Mouse (Mus musculus): ENCODE data around the gene Aldob. TPM values are rescaled to one million over a fixed set of nuclear protein-coding genes. Genes with fewer than 3 reads are reported as not detected.

Gene Aldob
- polyA plus RNA-seq, 1 experiment from 2014 or later = 1.1 TPM

GRCm38 (mm10) chr4:49559915-49560772, 10.8 kb upstream of the Aldob start:
- Histone ChIP-seq H3K4me2 (no peak overlapping the region), H3K9ac (no peak overlapping the region), H3K4me3 (no peak overlapping the region), H3K27ac (no peak overlapping the region), H3K27me3 (no peaks in the 10 kb centered on the region), H3K9me3 (no peaks in the 10 kb centered on the region), H3K4me1 (no peaks in the 10 kb centered on the region), H3K36me3 (no peaks in the 10 kb centered on the region)
- peak; percentile 49; the same call in 1 of the 2 replicates for ATAC-seq (ENCODE audit: borderline replicate concordance, extremely low read depth, low FRiP score, low TSS enrichment)
- WGBS = 61% methylated on average over 20 of the region's 20 CpGs

- 41% methylated on average over 2 of the region's 2 CpGs for WGBS
- H3K9ac ChIP-seq = no peak overlapping the region
- H3K4me1 ChIP-seq = no peaks in the 10 kb centered on the region
- no peaks in the 10 kb centered on the region for H3K36me3 ChIP-seq
- H3K4me2 ChIP-seq = no peak overlapping the region
- H3K9me3 ChIP-seq = no peaks in the 10 kb centered on the region
- H3K4me3 ChIP-seq = no peak overlapping the region
- no peak for ATAC-seq (ENCODE audit: borderline replicate concordance, extremely low read depth, low FRiP score, low TSS enrichment)
- H3K27me3 ChIP-seq = no peaks in the 10 kb centered on the region
- H3K27ac ChIP-seq = no peak overlapping the region
Observed at GRCm38 (mm10) chr4:49558181-49558580, 8.8 kb upstream of the Aldob start.

- no peaks in the 10 kb centered on the region for H3K4me1 ChIP-seq
- WGBS = 85% methylated on average over 7 of the region's 7 CpGs
- H3K9ac ChIP-seq = no peak overlapping the region
- H3K27me3 ChIP-seq = no peaks in the 10 kb centered on the region
- no peaks in the 10 kb centered on the region for H3K36me3 ChIP-seq
- ATAC-seq (ENCODE audit: borderline replicate concordance, extremely low read depth, low FRiP score, low TSS enrichment) = no peak
- H3K27ac ChIP-seq = no peak overlapping the region
- no peaks in the 10 kb centered on the region for H3K9me3 ChIP-seq
- no peak overlapping the region for H3K4me2 ChIP-seq
- H3K4me3 ChIP-seq = no peak overlapping the region
Observed at GRCm38 (mm10) chr4:49557375-49557774, 8.0 kb upstream of the Aldob start.

GRCm38 (mm10) chr4:49553380-49553779, 4.0 kb upstream of the Aldob start:
- no peak overlapping the region for H3K4me2 ChIP-seq
- no peak overlapping the region for H3K4me3 ChIP-seq
- no peaks in the 10 kb centered on the region for H3K9me3 ChIP-seq
- H3K27ac ChIP-seq = no peak overlapping the region
- ATAC-seq (ENCODE audit: borderline replicate concordance, extremely low read depth, low FRiP score, low TSS enrichment) = no peak
- WGBS = 76% methylated on average over 5 of the region's 5 CpGs
- H3K36me3 ChIP-seq = no peaks in the 10 kb centered on the region
- H3K4me1 ChIP-seq = no peaks in the 10 kb centered on the region
- no peaks in the 10 kb centered on the region for H3K27me3 ChIP-seq
- H3K9ac ChIP-seq = no peak overlapping the region

- Histone ChIP-seq H3K4me3 (no peak overlapping the region), H3K36me3 (no peaks in the 10 kb centered on the region), H3K27me3 (no peaks in the 10 kb centered on the region), H3K4me2 (no peak overlapping the region), H3K9ac (no peak overlapping the region), H3K9me3 (no peaks in the 10 kb centered on the region), H3K4me1 (no peaks in the 10 kb centered on the region), H3K27ac (no peak overlapping the region)
- WGBS = 83% methylated on average over 7 of the region's 7 CpGs
- ATAC-seq (ENCODE audit: borderline replicate concordance, extremely low read depth, low FRiP score, low TSS enrichment) = no peak
Observed at GRCm38 (mm10) chr4:49547544-49548219, 1.7 kb downstream of the Aldob start.

- no peaks in the 10 kb centered on the region for H3K9me3 ChIP-seq
- WGBS = 59% methylated on average over 6 of the region's 6 CpGs
- no peak overlapping the region for H3K4me3 ChIP-seq
- H3K4me2 ChIP-seq = no peak overlapping the region
- no peaks in the 10 kb centered on the region for H3K4me1 ChIP-seq
- H3K27me3 ChIP-seq = no peaks in the 10 kb centered on the region
- ATAC-seq (ENCODE audit: borderline replicate concordance, extremely low read depth, low FRiP score, low TSS enrichment) = no peak
- H3K27ac ChIP-seq = no peak overlapping the region
- H3K9ac ChIP-seq = no peak overlapping the region
- H3K36me3 ChIP-seq = no peaks in the 10 kb centered on the region
Observed at GRCm38 (mm10) chr4:49546873-49547543, 2.3 kb downstream of the Aldob start.

- Histone ChIP-seq H3K4me2 (no peak overlapping the region), H3K4me3 (no peak overlapping the region), H3K27me3 (no peaks in the 10 kb centered on the region), H3K4me1 (no peaks in the 10 kb centered on the region), H3K27ac (no peak overlapping the region), H3K36me3 (no peaks in the 10 kb centered on the region), H3K9me3 (no peaks in the 10 kb centered on the region), H3K9ac (no peak overlapping the region)
- no peak for ATAC-seq (ENCODE audit: borderline replicate concordance, extremely low read depth, low FRiP score, low TSS enrichment)
- WGBS = 76% methylated on average over 2 of the region's 2 CpGs
Observed at GRCm38 (mm10) chr4:49546026-49546425, 3.3 kb downstream of the Aldob start.

- Histone ChIP-seq H3K27ac (no peak overlapping the region), H3K4me2 (no peak overlapping the region), H3K9ac (no peak overlapping the region), H3K9me3 (no peaks in the 10 kb centered on the region), H3K27me3 (no peaks in the 10 kb centered on the region), H3K4me3 (no peak overlapping the region), H3K36me3 (no peaks in the 10 kb centered on the region), H3K4me1 (no peaks in the 10 kb centered on the region)
- 74% methylated on average over 3 of the region's 3 CpGs for WGBS
- ATAC-seq (ENCODE audit: borderline replicate concordance, extremely low read depth, low FRiP score, low TSS enrichment) = no peak
Observed at GRCm38 (mm10) chr4:49540966-49541365, 8.4 kb downstream of the Aldob start.

GRCm38 (mm10) chr4:49539665-49540064, 9.7 kb downstream of the Aldob start:
- no peaks in the 10 kb centered on the region for H3K9me3 ChIP-seq
- WGBS = 35% methylated on average over 6 of the region's 6 CpGs
- H3K36me3 ChIP-seq = no peaks in the 10 kb centered on the region
- H3K27ac ChIP-seq = no peak overlapping the region
- H3K4me1 ChIP-seq = no peaks in the 10 kb centered on the region
- no peak for ATAC-seq (ENCODE audit: borderline replicate concordance, extremely low read depth, low FRiP score, low TSS enrichment)
- H3K4me3 ChIP-seq = no peak overlapping the region
- H3K9ac ChIP-seq = no peak overlapping the region
- no peak overlapping the region for H3K4me2 ChIP-seq
- H3K27me3 ChIP-seq = no peaks in the 10 kb centered on the region

- H3K9ac ChIP-seq = no peak overlapping the region
- H3K27ac ChIP-seq = no peak overlapping the region
- no peaks in the 10 kb centered on the region for H3K27me3 ChIP-seq
- WGBS = 72% methylated on average over 4 of the region's 4 CpGs
- no peak overlapping the region for H3K4me2 ChIP-seq
- H3K4me3 ChIP-seq = no peak overlapping the region
- ATAC-seq (ENCODE audit: borderline replicate concordance, extremely low read depth, low FRiP score, low TSS enrichment) = no peak
- H3K4me1 ChIP-seq = no peaks in the 10 kb centered on the region
- H3K36me3 ChIP-seq = peaks cover 7% of the 10 kb centered on the region; the same call in 1 of the 2 replicates
- H3K9me3 ChIP-seq = no peaks in the 10 kb centered on the region
Observed at GRCm38 (mm10) chr4:49536671-49537070, 12.7 kb downstream of the Aldob start.

- Histone ChIP-seq H3K9me3 (no peaks in the 10 kb centered on the region), H3K27ac (no peak overlapping the region), H3K36me3 (peaks cover 8% of the 10 kb centered on the region; the same call in 1 of the 2 replicates), H3K4me3 (no peak overlapping the region), H3K4me1 (no peaks in the 10 kb centered on the region), H3K4me2 (no peak overlapping the region), H3K9ac (no peak overlapping the region), H3K27me3 (no peaks in the 10 kb centered on the region)
- no peak for ATAC-seq (ENCODE audit: borderline replicate concordance, extremely low read depth, low FRiP score, low TSS enrichment)
- whole genome bisulfite sequencing = 92% methylated on average over 4 of the region's 4 CpGs
Observed at GRCm38 (mm10) chr4:49535675-49536294, 13.6 kb downstream of the Aldob start.

Measured in lung, embryonic 15.5 days (tissue).